Mouse (Mus musculus): Measurements from ENCODE around the gene Mr1. TPM values are rescaled to one million over a fixed set of nuclear protein-coding genes. Genes with fewer than 3 reads are reported as not detected.

Gene Mr1
- polyA plus RNA-seq, 1 experiment from 2014 or later = 3.1 TPM

GRCm38 (mm10) chr1:155121977-155122939 lies 24.4 kb downstream of the Mr1 start:
- no peak overlapping the region for H3K9ac ChIP-seq (ENCODE audit: low read length)
- DNase-seq (ENCODE audit: low spot score) (no peak), ATAC-seq (ENCODE audit: insufficient number of reproducible peaks, low FRiP score, low TSS enrichment, low read depth) (no peak)
- H3K36me3 ChIP-seq (ENCODE audit: control insufficient read depth, insufficient read depth, low read length) = no peaks in the 10 kb centered on the region
- H3K27ac ChIP-seq (replicated peaks; ENCODE audit: low read depth, low read length) = no peak overlapping the region
- H3K27me3 ChIP-seq (ENCODE audit: control insufficient read depth, insufficient read depth, low read length) = no peaks in the 10 kb centered on the region
- H3K4me3 ChIP-seq (ENCODE audit: low read depth, low read length) = no peak overlapping the region
- 83% methylated on average over 21 of the region's 21 CpGs for WGBS
- H3K4me1 ChIP-seq (ENCODE audit: control insufficient read depth, insufficient read depth, low read length) = no peaks in the 10 kb centered on the region; the same call in 1 of the 2 replicates
- no peak overlapping the region for H3K4me2 ChIP-seq (ENCODE audit: low read depth, severe bottlenecking)
- no peaks in the 10 kb centered on the region for H3K9me3 ChIP-seq (ENCODE audit: control insufficient read depth, low read length)

DNA sequence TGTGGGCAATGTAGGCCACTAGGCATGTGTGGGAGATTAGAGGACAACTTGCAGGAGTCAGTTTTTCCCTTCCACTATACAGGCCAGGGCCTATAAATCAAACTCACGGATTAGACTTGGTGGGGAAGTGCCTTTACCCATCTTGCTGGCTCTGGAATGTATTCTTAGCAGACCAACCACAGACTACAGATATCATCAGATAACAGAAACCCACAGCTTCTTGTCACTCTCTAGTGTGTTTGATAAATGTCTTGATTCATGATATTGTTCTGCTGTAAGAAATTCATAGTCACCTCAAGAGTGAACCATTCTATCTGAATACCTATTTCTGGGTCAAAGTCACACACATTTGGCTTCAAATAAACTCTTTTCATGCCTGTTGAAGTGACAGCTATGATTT lies 26.9 kb downstream of the Mr1 start:
- Histone ChIP-seq H3K27me3 (ENCODE audit: control insufficient read depth, insufficient read depth, low read length) (no peaks in the 10 kb centered on the region), H3K9ac (ENCODE audit: low read length) (no peak overlapping the region), H3K36me3 (ENCODE audit: control insufficient read depth, insufficient read depth, low read length) (no peaks in the 10 kb centered on the region), H3K4me3 (ENCODE audit: low read depth, low read length) (no peak overlapping the region), H3K27ac (replicated peaks; ENCODE audit: low read depth, low read length) (no peak overlapping the region), H3K4me1 (ENCODE audit: control insufficient read depth, insufficient read depth, low read length) (no peaks in the 10 kb centered on the region; the same call in 1 of the 2 replicates), H3K4me2 (ENCODE audit: low read depth, severe bottlenecking) (no peak overlapping the region), H3K9me3 (ENCODE audit: control insufficient read depth, low read length) (no peaks in the 10 kb centered on the region)
- DNase-seq (ENCODE audit: low spot score) (no peak), ATAC-seq (ENCODE audit: insufficient number of reproducible peaks, low FRiP score, low TSS enrichment, low read depth) (no peak)
- WGBS = 59% methylated on average over 1 of the region's 1 CpGs

GRCm38 (mm10) chr1:155113946-155114345 lies 32.7 kb downstream of the Mr1 start:
- Histone ChIP-seq H3K27me3 (ENCODE audit: control insufficient read depth, insufficient read depth, low read length) (no peaks in the 10 kb centered on the region), H3K9me3 (ENCODE audit: control insufficient read depth, low read length) (no peaks in the 10 kb centered on the region), H3K36me3 (ENCODE audit: control insufficient read depth, insufficient read depth, low read length) (no peaks in the 10 kb centered on the region), H3K27ac (replicated peaks; ENCODE audit: low read depth, low read length) (no peak overlapping the region), H3K4me2 (ENCODE audit: low read depth, severe bottlenecking) (no peak overlapping the region), H3K4me3 (ENCODE audit: low read depth, low read length) (no peak overlapping the region), H3K4me1 (ENCODE audit: control insufficient read depth, insufficient read depth, low read length) (peaks cover 8% of the 10 kb centered on the region; the same call in 1 of the 2 replicates), H3K9ac (ENCODE audit: low read length) (no peak overlapping the region)
- WGBS = 18% methylated on average over 3 of the region's 3 CpGs
- DNase-seq (ENCODE audit: low spot score) (no peak), ATAC-seq (ENCODE audit: insufficient number of reproducible peaks, low FRiP score, low TSS enrichment, low read depth) (no peak)

DNA sequence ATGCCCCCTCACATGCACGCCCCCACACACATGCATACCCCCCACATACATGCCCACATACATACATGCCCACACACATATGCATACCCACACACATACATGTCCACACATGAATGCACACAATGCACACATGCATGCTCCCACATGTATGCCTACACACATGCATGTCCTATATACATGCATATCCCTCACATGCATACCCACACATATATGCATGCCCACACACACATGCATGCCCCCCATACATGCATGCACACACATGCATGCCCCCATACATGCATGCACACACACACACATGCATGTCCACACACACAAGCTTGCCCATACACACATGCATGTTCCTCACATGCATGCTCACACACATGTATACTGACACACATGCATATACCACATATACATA lies 33.7 kb downstream of the Mr1 start:
- H3K27me3 ChIP-seq (ENCODE audit: control insufficient read depth, insufficient read depth, low read length) = no peaks in the 10 kb centered on the region
- peaks cover 13% of the 10 kb centered on the region for H3K4me1 ChIP-seq (ENCODE audit: control insufficient read depth, insufficient read depth, low read length)
- 85% methylated on average over 1 of the region's 1 CpGs for WGBS
- no peak overlapping the region for H3K27ac ChIP-seq (replicated peaks; ENCODE audit: low read depth, low read length)
- H3K9me3 ChIP-seq (ENCODE audit: control insufficient read depth, low read length) = no peaks in the 10 kb centered on the region
- DNase-seq (ENCODE audit: low spot score) (no peak), ATAC-seq (ENCODE audit: insufficient number of reproducible peaks, low FRiP score, low TSS enrichment, low read depth) (no peak)
- H3K4me2 ChIP-seq (ENCODE audit: low read depth, severe bottlenecking) = no peak overlapping the region
- H3K36me3 ChIP-seq (ENCODE audit: control insufficient read depth, insufficient read depth, low read length) = no peaks in the 10 kb centered on the region
- H3K4me3 ChIP-seq (ENCODE audit: low read depth, low read length) = no peak overlapping the region
- H3K9ac ChIP-seq (ENCODE audit: low read length) = no peak overlapping the region

GRCm38 (mm10) chr1:155112118-155112517 lies 34.5 kb downstream of the Mr1 start:
- DNase-seq (ENCODE audit: low spot score) (no peak), ATAC-seq (ENCODE audit: insufficient number of reproducible peaks, low FRiP score, low TSS enrichment, low read depth) (no peak)
- Histone ChIP-seq H3K4me3 (ENCODE audit: low read depth, low read length) (no peak overlapping the region), H3K27ac (replicated peaks; ENCODE audit: low read depth, low read length) (no peak overlapping the region), H3K4me2 (ENCODE audit: low read depth, severe bottlenecking) (no peak overlapping the region), H3K9me3 (ENCODE audit: control insufficient read depth, low read length) (no peaks in the 10 kb centered on the region), H3K36me3 (ENCODE audit: control insufficient read depth, insufficient read depth, low read length) (no peaks in the 10 kb centered on the region), H3K4me1 (ENCODE audit: control insufficient read depth, insufficient read depth, low read length) (peaks cover 13% of the 10 kb centered on the region), H3K27me3 (ENCODE audit: control insufficient read depth, insufficient read depth, low read length) (no peaks in the 10 kb centered on the region), H3K9ac (ENCODE audit: low read length) (no peak overlapping the region)
- 36% methylated on average over 4 of the region's 4 CpGs for WGBS

- Histone ChIP-seq H3K9me3 (ENCODE audit: control insufficient read depth, low read length) (no peaks in the 10 kb centered on the region), H3K4me2 (ENCODE audit: low read depth, severe bottlenecking) (no peak overlapping the region), H3K9ac (ENCODE audit: low read length) (no peak overlapping the region), H3K4me1 (ENCODE audit: control insufficient read depth, insufficient read depth, low read length) (peaks cover 13% of the 10 kb centered on the region), H3K4me3 (ENCODE audit: low read depth, low read length) (no peak overlapping the region), H3K27me3 (ENCODE audit: control insufficient read depth, insufficient read depth, low read length) (no peaks in the 10 kb centered on the region), H3K36me3 (ENCODE audit: control insufficient read depth, insufficient read depth, low read length) (no peaks in the 10 kb centered on the region), H3K27ac (replicated peaks; ENCODE audit: low read depth, low read length) (no peak overlapping the region)
- ATAC-seq (ENCODE audit: insufficient number of reproducible peaks, low FRiP score, low TSS enrichment, low read depth) (no peak), DNase-seq (ENCODE audit: low spot score) (no peak)
- 23% methylated on average over 6 of the region's 6 CpGs for WGBS
Measured at GRCm38 (mm10) chr1:155111491-155111890, 35.1 kb downstream of the Mr1 start.

DNA sequence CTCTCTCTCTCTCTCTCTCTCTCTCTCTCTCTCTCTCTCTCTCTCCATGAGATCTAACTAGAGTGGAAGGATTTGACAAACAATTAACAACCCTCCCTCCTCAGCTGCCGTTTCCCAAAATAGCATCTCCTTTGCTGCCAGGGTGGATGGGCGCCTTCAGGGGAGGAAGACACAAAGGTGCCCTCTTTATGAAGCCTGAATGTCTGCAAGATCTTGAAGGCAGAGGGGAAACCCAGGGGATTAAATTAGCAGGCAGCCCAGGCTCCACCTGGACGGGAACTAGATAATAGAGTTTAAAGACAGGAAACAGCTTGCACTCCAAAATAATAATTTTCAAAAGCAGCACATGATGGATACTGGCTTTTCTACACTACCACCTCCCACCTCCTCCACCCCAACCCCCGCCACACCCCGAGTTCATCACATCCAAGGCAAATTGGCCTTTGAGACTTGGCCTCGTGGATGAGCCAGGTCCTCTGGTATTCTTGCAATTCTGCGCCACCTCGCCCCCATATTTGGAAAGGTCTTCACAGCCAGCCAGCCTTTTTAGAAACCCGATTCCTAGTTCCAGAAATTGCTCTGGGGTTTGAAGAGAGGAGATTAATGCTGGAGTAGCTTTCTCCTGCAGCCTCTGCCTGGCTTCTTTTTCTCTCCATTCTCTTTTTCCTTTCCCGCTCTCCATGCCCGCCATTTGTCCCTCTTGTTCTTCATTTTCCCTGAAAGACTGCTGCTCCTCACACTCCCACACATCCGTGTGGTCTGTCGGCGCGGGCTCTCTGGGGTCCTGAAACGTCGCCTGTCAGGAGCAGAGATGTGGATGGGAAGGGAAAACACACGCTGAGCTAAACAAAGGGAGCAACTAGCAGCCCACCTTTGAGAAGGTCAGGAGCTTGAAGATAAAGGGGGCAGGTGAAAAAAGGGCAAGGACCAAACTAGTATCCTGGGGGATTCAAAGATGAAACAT lies 36.9 kb downstream of the Mr1 start:
- Histone ChIP-seq H3K27me3 (ENCODE audit: control insufficient read depth, insufficient read depth, low read length) (no peaks in the 10 kb centered on the region), H3K27ac (replicated peaks; ENCODE audit: low read depth, low read length) (no peak overlapping the region), H3K4me2 (ENCODE audit: low read depth, severe bottlenecking) (peak overlapping the region; percentile 27), H3K9me3 (ENCODE audit: control insufficient read depth, low read length) (no peaks in the 10 kb centered on the region), H3K4me3 (ENCODE audit: low read depth, low read length) (no peak overlapping the region), H3K9ac (ENCODE audit: low read length) (peak overlapping the region; percentile 43), H3K36me3 (ENCODE audit: control insufficient read depth, insufficient read depth, low read length) (no peaks in the 10 kb centered on the region), H3K4me1 (ENCODE audit: control insufficient read depth, insufficient read depth, low read length) (peaks cover 13% of the 10 kb centered on the region)
- ATAC-seq (ENCODE audit: insufficient number of reproducible peaks, low FRiP score, low TSS enrichment, low read depth) = no peak
- no peak for DNase-seq (ENCODE audit: low spot score)
- WGBS = 23% methylated on average over 18 of the region's 18 CpGs

DNA sequence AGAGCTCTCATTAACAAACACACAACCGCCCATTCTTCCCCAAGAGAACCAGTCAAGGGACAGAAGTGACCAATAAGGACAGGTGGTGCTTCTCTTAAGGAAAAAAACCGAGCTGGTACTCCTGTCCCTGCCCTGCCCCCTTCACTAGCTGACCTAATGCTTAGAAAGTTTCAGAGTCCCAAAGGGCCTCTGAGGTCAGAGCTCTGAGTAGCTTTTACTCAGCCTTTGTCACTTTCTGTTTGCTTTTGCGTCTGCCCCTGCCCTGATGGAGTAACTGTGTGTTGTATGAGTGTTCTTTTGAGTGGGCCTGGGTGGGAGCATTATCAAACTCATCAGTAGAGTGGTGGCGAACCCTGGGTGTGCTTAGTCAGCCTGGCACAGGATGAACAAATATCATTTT lies 38.2 kb downstream of the Mr1 start:
- H3K4me2 ChIP-seq (ENCODE audit: low read depth, severe bottlenecking) = no peak overlapping the region
- no peak for DNase-seq (ENCODE audit: low spot score)
- H3K27me3 ChIP-seq (ENCODE audit: control insufficient read depth, insufficient read depth, low read length) = no peaks in the 10 kb centered on the region
- H3K36me3 ChIP-seq (ENCODE audit: control insufficient read depth, insufficient read depth, low read length) = no peaks in the 10 kb centered on the region
- H3K9ac ChIP-seq (ENCODE audit: low read length) = no peak overlapping the region
- no peaks in the 10 kb centered on the region for H3K9me3 ChIP-seq (ENCODE audit: control insufficient read depth, low read length)
- WGBS = 56% methylated on average over 4 of the region's 4 CpGs
- no peak for ATAC-seq (ENCODE audit: insufficient number of reproducible peaks, low FRiP score, low TSS enrichment, low read depth)
- H3K4me1 ChIP-seq (ENCODE audit: control insufficient read depth, insufficient read depth, low read length) = peaks cover 13% of the 10 kb centered on the region
- H3K27ac ChIP-seq (replicated peaks; ENCODE audit: low read depth, low read length) = no peak overlapping the region
- no peak overlapping the region for H3K4me3 ChIP-seq (ENCODE audit: low read depth, low read length)

All from limb, embryonic 11.5 days (tissue).